Mouse (Mus musculus): ENCODE data around the gene Vps52.

Vps52 gene

DNA sequence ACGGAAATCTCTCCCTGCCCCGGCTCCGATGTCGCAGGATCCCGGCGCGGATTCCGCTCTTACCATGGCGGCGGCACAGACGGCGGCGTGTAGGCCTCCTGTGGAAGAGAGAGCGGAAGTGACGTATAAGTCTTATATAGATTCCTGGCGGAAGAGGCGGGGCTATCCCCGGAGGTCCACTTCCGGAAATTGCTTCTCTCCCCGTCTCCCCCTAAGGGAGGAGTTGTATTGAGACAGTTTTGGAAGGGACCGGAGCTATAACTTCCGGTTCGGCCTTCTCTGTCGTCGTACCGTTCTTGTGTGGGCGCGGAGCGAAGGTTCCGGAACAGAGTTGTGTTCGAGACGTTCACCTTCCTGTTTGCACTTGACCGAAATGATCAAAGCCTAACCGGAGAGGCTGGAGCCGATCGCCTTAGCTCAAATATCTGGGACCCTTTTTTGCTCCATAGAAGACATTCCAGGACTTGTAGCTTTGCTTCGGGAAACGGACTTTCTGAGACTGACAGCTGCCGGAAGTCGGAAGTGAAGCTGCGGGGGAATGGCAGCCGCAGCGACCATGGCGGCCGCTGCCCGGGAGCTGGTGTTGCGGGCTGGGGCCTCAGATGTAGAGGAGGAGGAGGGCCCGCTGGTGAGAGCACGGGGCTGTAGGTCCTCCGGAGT lies at the start of gene Vps52, which contains the start of gene Rps18:
Gene Vps52, plus strand, starts transcription at position 258 of the 660 bp plus-strand sequence.
Gene Rps18, minus strand, starts transcription at position 447 of the 660 bp plus-strand sequence.
- peak; percentile 98 for DNase-seq (ENCODE audit: low spot score)

DNA sequence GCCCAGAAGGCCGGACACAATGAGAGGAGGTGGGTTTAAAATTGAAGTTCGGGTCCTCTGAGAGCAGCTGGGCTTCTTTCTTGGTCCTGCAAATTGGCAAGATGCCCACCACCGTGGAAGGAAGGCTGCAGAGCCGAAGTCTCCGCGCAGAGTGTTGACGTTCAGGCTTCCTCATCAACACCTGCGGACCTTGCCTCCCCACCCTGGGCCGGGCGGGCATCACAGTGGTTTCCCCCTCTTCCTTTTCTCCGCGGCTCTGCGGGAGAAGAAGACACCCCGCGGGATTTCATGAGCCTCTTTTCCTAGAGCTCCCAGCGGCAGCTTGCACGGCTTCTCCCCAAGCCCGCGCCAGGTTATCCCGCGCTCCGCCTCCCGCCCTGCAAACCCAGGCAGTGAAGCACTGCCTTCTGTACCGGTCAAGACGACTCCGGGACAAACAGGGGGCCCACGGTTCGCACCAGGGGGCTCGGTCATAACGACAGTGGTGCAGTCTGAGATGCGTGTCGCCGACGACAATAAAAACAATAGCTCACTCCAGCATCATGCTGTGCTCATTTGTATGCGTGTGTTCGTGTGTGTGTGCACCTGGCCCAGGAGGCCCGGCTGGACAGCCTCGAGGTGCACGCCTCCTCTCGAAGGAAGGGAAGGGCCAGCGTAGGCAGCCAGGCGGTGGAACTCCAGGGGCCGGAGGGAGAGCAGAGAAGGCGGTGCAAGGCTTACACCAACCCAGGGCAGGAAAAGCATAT lies 47.1 kb upstream of the Vps52 start:
- no peak for DNase-seq (ENCODE audit: low spot score)

GRCm38 (mm10) chr17:33909077-33909868 lies 46.3 kb upstream of the Vps52 start, which contains the start of gene Daxx:
Gene Daxx (plus strand): TSS chr17:33909414.
- DNase-seq (ENCODE audit: low spot score) = peak; percentile 98

DNA sequence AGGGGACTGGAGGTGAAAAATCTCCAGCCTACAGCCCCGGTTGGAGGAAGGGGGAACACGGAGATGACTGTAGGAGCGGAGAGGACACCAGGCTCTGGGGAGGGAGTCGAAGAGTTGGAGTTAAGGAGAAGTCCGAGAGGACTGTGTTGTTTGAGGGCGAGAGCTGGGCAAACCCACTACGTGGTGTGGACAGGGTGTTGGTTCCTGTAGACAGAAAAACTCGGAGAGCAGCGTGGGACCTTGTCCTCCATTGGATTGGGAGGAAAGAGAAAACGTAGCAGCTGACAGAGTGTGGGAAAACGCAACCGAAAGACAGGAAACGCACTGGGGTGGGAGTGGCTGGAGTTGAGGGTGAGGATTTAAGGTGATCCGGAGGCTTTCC lies 45.8 kb upstream of the Vps52 start:
- peak; percentile 46 for DNase-seq (ENCODE audit: low spot score)

DNA sequence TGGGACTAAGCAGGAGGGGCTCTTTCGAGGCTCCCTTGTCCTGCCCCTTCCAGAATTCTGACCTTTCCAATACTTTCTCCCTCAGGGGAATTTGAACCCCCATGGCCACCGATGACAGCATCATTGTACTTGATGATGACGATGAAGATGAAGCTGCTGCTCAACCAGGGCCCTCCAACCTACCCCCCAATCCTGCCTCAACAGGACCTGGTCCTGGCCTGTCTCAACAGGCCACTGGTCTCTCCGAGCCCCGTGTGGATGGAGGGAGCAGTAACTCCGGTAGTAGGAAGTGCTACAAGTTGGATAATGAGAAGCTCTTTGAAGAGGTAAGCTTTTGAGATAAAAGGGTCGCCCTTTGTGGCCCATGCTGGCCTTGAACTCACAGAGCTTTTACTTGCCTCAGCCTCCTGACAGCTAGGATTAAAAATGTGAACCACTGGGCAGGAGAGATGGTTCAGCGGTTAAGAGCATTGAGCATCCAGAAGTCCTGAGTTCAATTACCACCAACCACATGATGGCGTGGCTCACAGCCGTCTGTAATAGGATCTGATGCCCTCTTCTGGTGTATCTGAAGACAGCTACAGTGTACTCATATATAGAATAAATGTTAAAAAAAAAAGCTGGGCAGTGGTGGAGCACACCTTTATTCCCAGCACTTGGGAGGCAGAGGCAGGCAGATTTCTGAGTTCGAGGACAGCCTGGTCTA lies 45.1 kb upstream of the Vps52 start:
- peak; percentile 47 for DNase-seq (ENCODE audit: low spot score)

DNA sequence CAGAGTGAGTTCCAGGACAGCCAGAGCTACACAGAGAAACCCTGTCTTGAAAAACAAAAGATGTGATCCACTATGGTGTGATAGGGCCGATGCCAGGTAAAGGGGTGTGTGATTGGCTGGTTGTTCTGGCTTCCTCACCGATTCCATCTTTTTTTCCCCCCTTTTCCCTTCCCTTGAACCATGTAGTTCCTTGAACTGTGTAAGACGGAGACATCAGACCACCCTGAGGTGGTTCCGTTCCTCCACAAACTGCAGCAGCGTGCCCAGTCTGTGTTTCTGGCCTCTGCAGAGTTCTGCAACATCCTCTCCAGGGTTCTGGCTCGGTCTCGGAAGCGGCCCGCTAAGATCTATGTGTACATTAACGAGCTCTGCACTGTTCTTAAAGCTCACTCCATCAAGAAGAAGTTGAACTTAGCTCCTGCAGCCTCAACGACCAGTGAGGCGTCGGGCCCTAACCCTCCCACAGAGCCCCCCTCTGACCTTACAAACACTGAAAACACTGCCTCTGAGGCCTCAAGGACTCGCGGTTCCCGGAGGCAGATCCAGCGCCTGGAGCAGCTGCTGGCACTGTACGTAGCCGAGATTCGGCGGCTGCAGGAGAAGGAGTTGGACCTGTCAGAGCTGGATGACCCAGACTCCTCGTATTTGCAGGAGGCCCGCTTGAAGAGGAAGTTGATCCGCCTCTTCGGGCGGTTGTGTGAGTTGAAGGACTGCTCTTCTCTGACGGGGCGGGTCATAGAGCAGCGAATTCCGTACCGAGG lies 44.4 kb upstream of the Vps52 start:
- no peak for DNase-seq (ENCODE audit: low spot score)

GRCm38 (mm10) chr17:33911813-33912414 lies 43.7 kb upstream of the Vps52 start:
- DNase-seq (ENCODE audit: low spot score) = no peak

GRCm38 (mm10) chr17:33913264-33913663 lies 42.3 kb upstream of the Vps52 start:
- DNase-seq (ENCODE audit: low spot score) = no peak

DNA sequence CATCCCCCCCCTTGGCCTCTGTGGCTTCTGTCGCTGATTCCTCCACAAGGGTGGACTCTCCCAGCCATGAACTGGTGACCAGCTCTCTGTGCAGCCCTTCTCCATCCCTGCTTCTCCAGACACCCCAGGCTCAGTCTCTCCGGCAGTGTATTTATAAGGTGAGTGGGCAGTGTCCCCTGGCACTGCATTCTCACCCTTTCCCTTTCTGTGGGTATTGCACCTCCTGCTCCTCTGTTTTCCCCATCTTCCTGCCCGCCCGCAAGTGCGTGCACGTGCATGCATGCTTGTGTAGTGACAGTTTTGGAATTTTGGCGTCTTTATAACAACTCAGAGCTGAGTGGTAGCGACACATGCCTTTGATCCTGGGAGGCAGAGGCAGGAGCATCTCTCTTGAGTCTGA lies 41.7 kb upstream of the Vps52 start:
- no peak for DNase-seq (ENCODE audit: low spot score)

- DNase-seq (ENCODE audit: low spot score) = no peak
These were observed 40.6 kb upstream of the Vps52 start for GRCm38 (mm10) chr17:33914969-33915391.

GRCm38 (mm10) chr17:33915671-33916250 lies 39.9 kb upstream of the Vps52 start, which contains the start of the genes Tapbp and Zbtb22:
Gene Tapbp (plus strand): TSS chr17:33915899.
Gene Zbtb22 (plus strand): TSS chr17:33915904.
- DNase-seq (ENCODE audit: low spot score) = peak; percentile 92

- DNase-seq (ENCODE audit: low spot score) = no peak
These were observed 39.3 kb upstream of the Vps52 start for GRCm38 (mm10) chr17:33916294-33916693.

DNA sequence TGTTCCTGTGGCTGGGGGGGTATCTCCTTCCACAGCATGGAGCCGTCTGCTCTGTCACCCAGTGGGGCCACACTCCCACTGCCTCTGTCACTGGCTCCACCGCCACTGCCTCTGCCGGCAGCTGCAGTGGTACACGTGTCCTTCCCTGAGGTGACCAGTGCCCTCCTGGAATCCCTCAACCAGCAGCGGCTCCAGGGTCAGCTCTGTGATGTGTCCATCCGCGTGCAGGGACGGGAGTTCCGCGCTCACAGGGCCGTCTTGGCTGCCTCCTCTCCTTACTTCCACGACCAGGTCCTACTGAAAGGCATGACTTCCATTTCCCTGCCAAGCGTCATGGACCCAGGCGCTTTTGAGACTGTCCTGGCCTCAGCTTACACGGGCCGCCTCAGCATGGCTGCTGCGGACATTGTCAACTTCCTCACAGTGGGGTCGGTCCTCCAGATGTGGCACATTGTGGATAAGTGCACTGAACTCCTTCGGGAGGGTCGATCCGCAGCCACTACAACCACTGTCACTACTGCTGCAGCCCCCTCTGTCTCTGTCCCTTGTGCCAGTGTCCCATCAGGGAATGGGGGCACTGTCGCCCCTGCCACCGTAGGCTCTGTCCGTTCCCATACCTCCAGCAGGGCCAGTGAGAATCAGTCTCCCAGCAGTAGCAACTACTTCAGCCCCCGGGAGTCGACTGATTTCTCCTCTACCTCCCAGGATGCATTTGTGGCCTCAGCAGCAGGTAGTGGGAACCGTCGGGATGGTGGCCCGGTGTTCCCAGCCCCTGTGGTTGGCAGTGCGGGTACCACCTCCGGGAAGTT lies 38.6 kb upstream of the Vps52 start:
- no peak for DNase-seq (ENCODE audit: low spot score)

GRCm38 (mm10) chr17:33917656-33918292 lies 37.8 kb upstream of the Vps52 start:
- no peak for DNase-seq (ENCODE audit: low spot score)

- no peak for DNase-seq (ENCODE audit: low spot score)
These were observed 37.1 kb upstream of the Vps52 start for GRCm38 (mm10) chr17:33918293-33919203.

- peak; percentile 87 for DNase-seq (ENCODE audit: low spot score)
These were observed 36.0 kb upstream of the Vps52 start for GRCm38 (mm10) chr17:33919351-33920281.
